ENCODE assay signal across 19 mouse cellular contexts in the genomic region with DNA sequence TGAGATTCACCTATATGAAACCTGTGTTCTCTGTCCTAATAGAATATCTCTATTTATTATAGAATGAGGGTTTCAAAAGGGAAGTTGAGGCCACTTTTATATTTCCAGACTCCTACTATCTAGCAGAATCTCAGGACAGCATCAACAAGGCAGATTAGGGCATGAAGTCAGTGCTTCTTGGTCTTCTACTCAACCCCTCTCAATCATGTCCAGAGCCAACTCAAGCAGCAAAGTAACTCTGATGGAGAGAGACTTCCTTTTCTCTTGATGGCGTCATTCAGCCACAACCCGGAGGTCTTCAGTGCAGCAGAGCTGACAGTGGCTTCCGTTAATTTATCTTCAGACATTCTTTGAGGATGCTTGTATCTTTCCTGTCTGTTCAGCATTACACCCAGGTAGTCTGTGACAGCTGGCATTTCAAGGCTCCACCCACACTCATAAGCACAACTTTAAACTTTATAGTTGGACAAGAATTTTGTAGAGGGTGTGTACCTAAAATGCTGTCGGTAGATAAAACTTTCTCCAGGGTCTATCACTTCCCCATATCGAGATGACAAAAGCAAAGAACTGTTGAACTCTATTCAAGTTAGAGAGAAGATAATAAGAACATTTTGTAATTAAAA. TPM values are rescaled to one million over a fixed set of nuclear protein-coding genes. Genes with fewer than 3 reads are reported as not detected.
DNase-seq lines count a peak whose midpoint lies in the region; ATAC-seq and TF ChIP-seq lines count a peak whose summit lies in the region.
"Had no signal": no experiment of that assay in that cellular context is flagged by ENCODE, and none has a peak within 500 bp of the region (broad histone marks: within the 10 kb centered on the region; RNA-seq: fewer than 3 reads in every experiment).

No protein-coding gene starts in this region.

- 0 out of 2 replicates have a peak, but pooled peaks cover 2% of the 10 kb centered on the region for H3K79me2 ChIP-seq in MEL (ENCODE audit: control insufficient read depth, insufficient read depth, low read length, poor library complexity)

- peaks cover 13 to 56% of the 10 kb centered on the region in 2 experiments for H3K36me3 ChIP-seq in MEL (ENCODE audit: control insufficient read depth in 1 of 2, insufficient read depth in 2 of 2, low read length in 2 of 2)
- H3K36me3 ChIP-seq in forebrain, postnatal 0 days (ENCODE audit: insufficient read depth), result no peaks in the 10 kb centered on the region
- H3K36me3 ChIP-seq: embryonic facial prominence, embryonic 13.5 days; forebrain, embryonic 12.5 days; hindbrain, embryonic 12.5 days had no signal

- no peak for TF ChIP-seq RAD21 in MEL (IDR thresholded peaks at IDR 0.05; ENCODE audit: low read depth, low read length)

- no peak for TF ChIP-seq POLR2A in MEL (IDR thresholded peaks at IDR 0.05; ENCODE audit: control insufficient read depth in 1 of 2, insufficient read depth in 1 of 2, low read depth in 1 of 2, low read length in 2 of 2, poor library complexity in 1 of 2)

- peak overlapping the region; percentile 94 for H3K27ac ChIP-seq in MEL (ENCODE audit: control insufficient read depth, low read depth, low read length)
- no peak overlapping the region for H3K27ac ChIP-seq in forebrain, postnatal 0 days (ENCODE audit: low read depth, low read length)
- H3K27ac ChIP-seq: embryonic facial prominence, embryonic 13.5 days; forebrain, embryonic 12.5 days; hindbrain, embryonic 12.5 days had no signal

- H3K9me3 ChIP-seq in MEL (replicated peaks; ENCODE audit: insufficient read depth, low read length), result no peaks in the 10 kb centered on the region
- H3K9me3 ChIP-seq in forebrain, postnatal 0 days (ENCODE audit: low read length), result no peaks in the 10 kb centered on the region
- H3K9me3 ChIP-seq: embryonic facial prominence, embryonic 13.5 days; forebrain, embryonic 12.5 days; hindbrain, embryonic 12.5 days had no signal

- no peak overlapping the region; the same call in 1 of the 2 replicates for H3K9ac ChIP-seq in MEL (ENCODE audit: control insufficient read depth, low read depth, low read length, poor library complexity, severe bottlenecking)
- no peak overlapping the region for H3K9ac ChIP-seq in forebrain, postnatal 0 days
- H3K9ac ChIP-seq: embryonic facial prominence, embryonic 13.5 days; forebrain, embryonic 12.5 days; hindbrain, embryonic 12.5 days had no signal

- no peak overlapping the region for H3K4me2 ChIP-seq in forebrain, postnatal 0 days (ENCODE audit: low read depth)
- H3K4me2 ChIP-seq: embryonic facial prominence, embryonic 13.5 days; forebrain, embryonic 12.5 days; hindbrain, embryonic 12.5 days; midbrain, embryonic 11.5 days had no signal

- H3K4me1 ChIP-seq in MEL (ENCODE audit: control insufficient read depth in 1 of 2, insufficient read depth in 2 of 2, low read length in 2 of 2), result peaks cover 21 to 45% of the 10 kb centered on the region in 2 experiments
- no peaks in the 10 kb centered on the region for H3K4me1 ChIP-seq in forebrain, postnatal 0 days (ENCODE audit: insufficient read depth)
- H3K4me1 ChIP-seq: embryonic facial prominence, embryonic 13.5 days; forebrain, embryonic 12.5 days; hindbrain, embryonic 12.5 days had no signal

- H3K27me3 ChIP-seq in MEL (ENCODE audit: control insufficient read depth in 1 of 2, insufficient read depth in 2 of 2, low read length in 2 of 2), result no peaks in the 10 kb centered on the region
- no peaks in the 10 kb centered on the region for H3K27me3 ChIP-seq in forebrain, postnatal 0 days (ENCODE audit: insufficient read depth, low read length)
- H3K27me3 ChIP-seq: CH12.LX; embryonic facial prominence, embryonic 13.5 days; forebrain, embryonic 12.5 days; hindbrain, embryonic 12.5 days; Patski had no signal

- H3K4me3 ChIP-seq in MEL (ENCODE audit: control insufficient read depth in 1 of 2, insufficient read depth in 1 of 2, low read depth in 2 of 2, low read length in 2 of 2), result no peak overlapping the region
- no peak overlapping the region for H3K4me3 ChIP-seq in forebrain, postnatal 0 days (ENCODE audit: low read depth, low read length)
- H3K4me3 ChIP-seq: embryonic facial prominence, embryonic 13.5 days; forebrain, embryonic 12.5 days; hindbrain, embryonic 12.5 days had no signal

- no peak for TF ChIP-seq CTCF in MEL (IDR thresholded peaks at IDR 0.05 in 2 of 3, conservative IDR thresholded peaks at IDR 0.05 in 1 of 3; ENCODE audit: control insufficient read depth in 1 of 3, insufficient read depth in 1 of 3, low read depth in 2 of 3, low read length in 3 of 3, poor library complexity in 1 of 3, severe bottlenecking in 1 of 3)
- no peak for TF ChIP-seq CTCF in forebrain, postnatal 0 days (IDR thresholded peaks at IDR 0.05; ENCODE audit: low read depth)

- TF ChIP-seq EP300 in MEL (IDR thresholded peaks at IDR 0.05; ENCODE audit: low read depth in 1 of 2, low read length in 2 of 2), result peak; percentile 82 to 92

- ATAC-seq in inflammation-experienced regulatory T-cells, adult 6 months, result peak; percentile 87
- ATAC-seq in forebrain, postnatal 0 days, result no peak

- WGBS in forebrain, postnatal 0 days, result 95% methylated on average over 5 of the region's 5 CpGs

- peak; percentile 76 for DNase-seq in CD4-positive, CD25-positive, alpha-beta regulatory T cell, adult 2 months (ENCODE audit: low read depth, low spot score)
- DNase-seq in MEL (ENCODE audit: low read depth, low spot score), result peak; percentile 91
- DNase-seq in thymus, postnatal 0 days (ENCODE audit: low spot score), result peak; percentile 81
- no peak for DNase-seq in c-Kit-positive CD71-positive TER-119-positive erythroid progenitor cells, embryonic 14.5 days (ENCODE audit: low spot score)
- DNase-seq in forebrain, postnatal 0 days, result no peak
- no peak for DNase-seq in adrenal gland, adult 8-10 months
- DNase-seq: cerebellum, adult 11-12 months; heart, adult 18-20 months; kidney, adult 11 months; kidney, postnatal 10 days; layer of hippocampus, adult 9-11 months; liver had no signal

TF ChIP-seq in MEL, 35 proteins besides CTCF, POLR2A, EP300 and RAD21 (continues in another document):
- no peak for TF ChIP-seq CHD1 (IDR thresholded peaks at IDR 0.05; ENCODE audit: low read depth, low read length)
- peak; percentile 79; the same call in 1 of the 2 replicates for TF ChIP-seq MAFK (IDR thresholded peaks at IDR 0.05; ENCODE audit: borderline replicate concordance, low read depth, low read length)
- no peak for TF ChIP-seq ZKSCAN1 (IDR thresholded peaks at IDR 0.05; ENCODE audit: low read depth, low read length)
- TF ChIP-seq SMC3 (IDR thresholded peaks at IDR 0.05; ENCODE audit: low read depth, low read length), result no peak
- TF ChIP-seq RCOR1 (IDR thresholded peaks at IDR 0.05; ENCODE audit: low read depth, low read length), result no peak; the same call in 1 of the 2 replicates
- peak; percentile 77 for TF ChIP-seq GATA1 (IDR thresholded peaks at IDR 0.05; ENCODE audit: low read depth, low read length)
- no peak for TF ChIP-seq KAT2A (conservative IDR thresholded peaks at IDR 0.05; ENCODE audit: low read depth, low read length)
- no peak for TF ChIP-seq MAZ (IDR thresholded peaks at IDR 0.05; ENCODE audit: low read depth, low read length)
- peak; percentile 61 for TF ChIP-seq MAX (IDR thresholded peaks at IDR 0.05; ENCODE audit: low read length)
- no peak for TF ChIP-seq NRF1 (IDR thresholded peaks at IDR 0.05; ENCODE audit: insufficient read depth, low read depth, low read length, poor library complexity, severe bottlenecking)
- TF ChIP-seq HCFC1 (IDR thresholded peaks at IDR 0.05; ENCODE audit: low read depth, low read length), result peak; percentile 54; the same call in 1 of the 2 replicates
- TF ChIP-seq ZC3H11A (IDR thresholded peaks at IDR 0.05; ENCODE audit: low read depth, low read length), result no peak
- TF ChIP-seq E2F4 (IDR thresholded peaks at IDR 0.05; ENCODE audit: borderline replicate concordance, low read depth, low read length), result no peak
- TF ChIP-seq ETS1 (IDR thresholded peaks at IDR 0.05; ENCODE audit: low read depth, low read length), result peak; percentile 99
- TF ChIP-seq ZNF384 (IDR thresholded peaks at IDR 0.05; ENCODE audit: low read depth, low read length), result peak; percentile 76
- peak; percentile 83 for TF ChIP-seq MYB (IDR thresholded peaks at IDR 0.05; ENCODE audit: low read depth, low read length)
- TF ChIP-seq MEF2A (IDR thresholded peaks at IDR 0.05; ENCODE audit: extremely low read depth, insufficient replicate concordance, low read depth, low read length, poor library complexity, severe bottlenecking), result no peak
- TF ChIP-seq MYC (IDR thresholded peaks at IDR 0.05; ENCODE audit: low read depth, low read length), result peak; percentile 59; the same call in 1 of the 2 replicates
- TF ChIP-seq USF1 (IDR thresholded peaks at IDR 0.05; ENCODE audit: low read depth, low read length), result no peak
- TF ChIP-seq POLR2AphosphoS5 (IDR thresholded peaks at IDR 0.05; ENCODE audit: borderline replicate concordance, low read depth, low read length), result no peak
- TF ChIP-seq TBP (IDR thresholded peaks at IDR 0.05; ENCODE audit: low read depth, low read length), result peak; percentile 17; the same call in 1 of the 2 replicates
- TF ChIP-seq BHLHE40 (IDR thresholded peaks at IDR 0.05; ENCODE audit: borderline replicate concordance, low read depth, low read length), result peak; percentile 50; the same call in 1 of the 2 replicates
- peak; percentile 84 for TF ChIP-seq TCF12 (IDR thresholded peaks at IDR 0.05; ENCODE audit: low read depth, low read length)
- TF ChIP-seq SIN3A (IDR thresholded peaks at IDR 0.05; ENCODE audit: low read length), result peak; percentile 94
- TF ChIP-seq POLR2AphosphoS2 (IDR thresholded peaks at IDR 0.05; ENCODE audit: low read length), result no peak
- TF ChIP-seq UBTF (IDR thresholded peaks at IDR 0.05; ENCODE audit: borderline replicate concordance, insufficient read depth, low read depth, low read length), result no peak
- TF ChIP-seq GABPA (IDR thresholded peaks at IDR 0.05; ENCODE audit: low read depth, low read length), result no peak
- TF ChIP-seq MXI1 (IDR thresholded peaks at IDR 0.05; ENCODE audit: low read depth, low read length), result 0 out of 2 replicates have a peak, but pooled peaks have one; percentile 28
- TF ChIP-seq TAL1 (IDR thresholded peaks at IDR 0.05; ENCODE audit: low read length), result no peak

RNA-seq across cellular contexts. Expression of a gene that starts 52.5 kb away (rescaled TPM):
- 43.8 and 58.5 TPM in 2 replicates for total RNA-seq in MEL (2012; rRNA removed)
- polyA plus RNA-seq in MEL (2012; ENCODE audit: insufficient read depth in 1 of 2, insufficient read length in 2 of 2, low read depth in 1 of 2, low replicate concordance in 2 of 2, missing spikeins in 1 of 2), result 100 to 1,000 TPM in 1 of 2 experiments, 10 to 100 TPM in 1; 53.9 to 226 TPM
- 100 to 1,000 TPM in 1 of 3 experiments, 10 to 100 TPM in 2; 91.0 to 119 (median 94.0) TPM for polyA plus RNA-seq in inflammation-experienced regulatory T-cells, adult 6 months (2017; shearing (Covaris generic))
- 10.5 and 11.6 TPM in 2 replicates for polyA plus RNA-seq in thymus, postnatal 0 days (2015; fragmentation: Nextera tagmentation; extraction: Ambion mirVana)
- total RNA-seq in forebrain, postnatal 0 days (2014; rRNA removed), result 4.5 and 7.8 TPM in 2 replicates
- 3.0 and 3.6 TPM in 2 replicates for polyA plus RNA-seq in forebrain, postnatal 0 days (2015; fragmentation: Nextera tagmentation; extraction: Ambion mirVana)
- total RNA-seq in adrenal gland, adult 8-10 months (2022), result 10 to 100 TPM; 38.3 to 83.6 (median 56.9) TPM

Comparison
In these comparisons a context has a peak if more than half of its experiments do, and no peak if none do; other contexts are left out.
1. DNase-seq: peak in CD4-positive, CD25-positive, alpha-beta regulatory T cell, adult 2 months (single experiment), MEL (single experiment) and thymus, postnatal 0 days (single experiment); none in c-Kit-positive CD71-positive TER-119-positive erythroid progenitor cells, embryonic 14.5 days (single experiment), forebrain, postnatal 0 days (single experiment) and adrenal gland, adult 8-10 months (single experiment).